Mouse (Mus musculus): Measurements from ENCODE around the gene Olfr1195. TPM values are rescaled to one million over a fixed set of nuclear protein-coding genes. Genes with fewer than 3 reads are reported as not detected.

Gene Olfr1195
- polyA plus RNA-seq (2012; rRNA removed), result not detected in 2 replicates

GRCm38 (mm10) chr2:88689087-88689486 lies at the start of gene Olfr1195:
TSS of gene Olfr1195 (minus strand) at chr2:88689187.

GRCm38 (mm10) chr2:88732266-88732665 lies 43.3 kb upstream of the Olfr1195 start, which contains the start of gene Olfr1197:
TSS of gene Olfr1197 (minus strand) at chr2:88732366.

GRCm38 (mm10) chr2:88704497-88704896 lies 15.5 kb upstream of the Olfr1195 start, which contains the start of gene Olfr1196:
TSS of gene Olfr1196 (minus strand) at chr2:88704597.

GRCm38 (mm10) chr2:88675328-88675727 lies 13.7 kb downstream of the Olfr1195 start, which contains the start of gene Olfr1193:
TSS of gene Olfr1193 (plus strand) at chr2:88675628.

GRCm38 (mm10) chr2:88648209-88648608 lies 40.8 kb downstream of the Olfr1195 start, which contains the start of gene Olfr1192-ps1:
TSS of gene Olfr1192-ps1 (plus strand) at chr2:88648509.

GRCm38 (mm10) chr2:88640242-88640641 lies 48.7 kb downstream of the Olfr1195 start, which contains the start of gene Olfr1191-ps1:
TSS of gene Olfr1191-ps1 (plus strand) at chr2:88640542.

Other genes starting within 250 kb of the Olfr1195 start
- gene Gm13757, start 240.1 kb downstream of the Olfr1195 start, polyA plus RNA-seq (2012; rRNA removed), result not detected in 2 replicates
- not detected in 2 replicates for gene Olfr1183, start 234.3 kb downstream of the Olfr1195 start, polyA plus RNA-seq (2012; rRNA removed)
- gene Olfr1184, start 205.6 kb downstream of the Olfr1195 start, polyA plus RNA-seq (2012; rRNA removed), result not detected in 2 replicates
- not detected in 2 replicates for gene Olfr1185-ps1, start 195.9 kb downstream of the Olfr1195 start, polyA plus RNA-seq (2012; rRNA removed)
- not detected in 2 replicates for gene Olfr1186, start 170.6 kb downstream of the Olfr1195 start, polyA plus RNA-seq (2012; rRNA removed)
- gene Olfr1188, start 132.3 kb downstream of the Olfr1195 start, polyA plus RNA-seq (2012; rRNA removed), result not detected in 2 replicates
- gene Olfr1189, start 102.7 kb downstream of the Olfr1195 start, polyA plus RNA-seq (2012; rRNA removed), result not detected in 2 replicates
- not detected in 2 replicates for gene Olfr1191-ps1, start 48.6 kb downstream of the Olfr1195 start, polyA plus RNA-seq (2012; rRNA removed)
- gene Olfr1192-ps1, start 40.7 kb downstream of the Olfr1195 start, polyA plus RNA-seq (2012; rRNA removed), result not detected in 2 replicates
- gene Olfr1193, start 13.6 kb downstream of the Olfr1195 start, polyA plus RNA-seq (2012; rRNA removed), result not detected in 2 replicates
- gene Olfr1196, start 15.4 kb upstream of the Olfr1195 start, polyA plus RNA-seq (2012; rRNA removed), result not detected in 2 replicates
- gene Olfr1197, start 43.2 kb upstream of the Olfr1195 start, polyA plus RNA-seq (2012; rRNA removed), result not detected in 2 replicates
- not detected in 2 replicates for gene Olfr1198, start 62.2 kb upstream of the Olfr1195 start, polyA plus RNA-seq (2012; rRNA removed)
- not detected in 2 replicates for gene Olfr1199, start 71.3 kb upstream of the Olfr1195 start, polyA plus RNA-seq (2012; rRNA removed)
- not detected in 2 replicates for gene Olfr1200, start 81.3 kb upstream of the Olfr1195 start, polyA plus RNA-seq (2012; rRNA removed)
- gene Olfr1201, start 103.8 kb upstream of the Olfr1195 start, polyA plus RNA-seq (2012; rRNA removed), result not detected in 2 replicates
- not detected in 2 replicates for gene Olfr1202, start 125.3 kb upstream of the Olfr1195 start, polyA plus RNA-seq (2012; rRNA removed)
- not detected in 2 replicates for gene Olfr1205, start 140.6 kb upstream of the Olfr1195 start, polyA plus RNA-seq (2012; rRNA removed)
- gene Olfr1204, start 160.1 kb upstream of the Olfr1195 start, polyA plus RNA-seq (2012; rRNA removed), result not detected in 2 replicates
- gene Olfr1206, start 174.0 kb upstream of the Olfr1195 start, polyA plus RNA-seq (2012; rRNA removed), result not detected in 2 replicates
- not detected in 2 replicates for gene Olfr1208, start 213.1 kb upstream of the Olfr1195 start, polyA plus RNA-seq (2012; rRNA removed)
- not detected in 2 replicates for gene Olfr1209, start 226.0 kb upstream of the Olfr1195 start, polyA plus RNA-seq (2012; rRNA removed)
- not detected in 2 replicates for gene Olfr1211, start 248.9 kb upstream of the Olfr1195 start, polyA plus RNA-seq (2012; rRNA removed)